Mouse (Mus musculus) hindbrain, embryonic 10.5 days (tissue): ENCODE measurements around the gene Cyth4. TPM values are rescaled to one million over a fixed set of nuclear protein-coding genes. Genes with fewer than 3 reads are reported as not detected.

Source experiments
- DNase-seq: peaks from one replicate; pipeline ENCODE4 v3.0.0-alpha.2; 2017; ENCODE audit warnings: low spot score
- H3K27ac ChIP-seq: fragments of 300-500 bp; sonication (generic); 2 replicates; pipeline ENCODE4 v1.5.1; 2016; ENCODE audit warnings: mild to moderate bottlenecking, moderate library complexity
- H3K27me3 ChIP-seq: fragments of 300-500 bp; sonication (generic); 2 replicates; pipeline ENCODE4 v1.6.1; 2016; ENCODE audit warnings: mild to moderate bottlenecking; ENCODE audit not compliant: poor library complexity, insufficient read depth, severe bottlenecking
- H3K36me3 ChIP-seq: fragments of 300-500 bp; sonication (generic); 2 replicates; pipeline ENCODE4 v1.6.1; 2016; ENCODE audit warnings: mild to moderate bottlenecking, moderate library complexity
- H3K4me1 ChIP-seq: fragments of 300-500 bp; sonication (generic); replicated peaks from 2 replicates; pipeline ENCODE4 v1.6.1; 2016; ENCODE audit warnings: mild to moderate bottlenecking
- H3K4me3 ChIP-seq: fragments of 300-500 bp; sonication (generic); 2 replicates; pipeline ENCODE4 v1.5.1; 2016; ENCODE audit warnings: mild to moderate bottlenecking, moderate library complexity
- H3K9me3 ChIP-seq: fragments of 300-500 bp; sonication (generic); 2 replicates; pipeline ENCODE4 v1.6.1; 2016; ENCODE audit warnings: mild to moderate bottlenecking, moderate library complexity
- WGBS: fragments of 180-500 bp; shearing (Covaris S2); methylation state at CpG from one replicate; pipeline ENCODE4 v1.1.7; 2016; 5-methylcytosine and 5-hydroxymethylcytosine counted together
- polyA plus RNA-seq: library from polyadenylated mRNA; unstranded; fragments of >200 nt; fragmentation: Nextera tagmentation; extraction: Ambion mirVana; gene quantifications from 2 replicates; pipeline ENCODE4 v1.2.1, GENCODE M21; 2016

Cyth4 gene
- polyA plus RNA-seq, 1 experiment from 2014 or later = 8.1 TPM

DNA sequence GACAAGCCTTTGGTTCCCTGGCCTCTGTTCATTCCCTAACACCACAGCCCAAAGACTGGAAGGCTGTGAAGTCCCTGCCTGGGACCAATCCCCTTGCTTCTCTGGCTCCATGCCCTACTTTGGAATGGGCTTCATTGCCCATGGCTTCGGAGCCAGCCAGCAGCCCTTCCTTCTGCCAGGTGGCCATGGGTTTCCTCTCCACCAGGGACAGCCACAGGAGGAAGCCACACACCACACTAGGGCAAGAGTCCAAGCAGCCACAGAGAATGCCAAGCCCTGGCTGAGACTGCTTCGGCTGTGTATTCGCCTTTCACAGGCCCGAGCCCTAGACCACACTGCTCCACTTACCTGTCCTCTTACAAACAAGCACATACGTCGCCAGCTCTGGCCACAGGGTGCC is 9.2 kb downstream of the Cyth4 start:
- no peak for DNase-seq
- Histone ChIP-seq H3K4me1 (peaks cover 17% of the 10 kb centered on the region), H3K27me3 (no peaks in the 10 kb centered on the region; the same call in 1 of the 2 replicates), H3K4me3 (no peak overlapping the region), H3K27ac (no peak overlapping the region), H3K36me3 (no peaks in the 10 kb centered on the region), H3K9me3 (no peaks in the 10 kb centered on the region)
- WGBS = 88% methylated on average over 6 of the region's 6 CpGs

- Histone ChIP-seq H3K9me3 (no peaks in the 10 kb centered on the region), H3K4me3 (no peak overlapping the region), H3K4me1 (peaks cover 24% of the 10 kb centered on the region), H3K36me3 (no peaks in the 10 kb centered on the region), H3K27me3 (no peaks in the 10 kb centered on the region; the same call in 1 of the 2 replicates), H3K27ac (no peak overlapping the region)
- WGBS = 77% methylated on average over 4 of the region's 4 CpGs
- DNase-seq = no peak
Measured at GRCm38 (mm10) chr15:78607463-78607862, 10.6 kb downstream of the Cyth4 start.

DNA sequence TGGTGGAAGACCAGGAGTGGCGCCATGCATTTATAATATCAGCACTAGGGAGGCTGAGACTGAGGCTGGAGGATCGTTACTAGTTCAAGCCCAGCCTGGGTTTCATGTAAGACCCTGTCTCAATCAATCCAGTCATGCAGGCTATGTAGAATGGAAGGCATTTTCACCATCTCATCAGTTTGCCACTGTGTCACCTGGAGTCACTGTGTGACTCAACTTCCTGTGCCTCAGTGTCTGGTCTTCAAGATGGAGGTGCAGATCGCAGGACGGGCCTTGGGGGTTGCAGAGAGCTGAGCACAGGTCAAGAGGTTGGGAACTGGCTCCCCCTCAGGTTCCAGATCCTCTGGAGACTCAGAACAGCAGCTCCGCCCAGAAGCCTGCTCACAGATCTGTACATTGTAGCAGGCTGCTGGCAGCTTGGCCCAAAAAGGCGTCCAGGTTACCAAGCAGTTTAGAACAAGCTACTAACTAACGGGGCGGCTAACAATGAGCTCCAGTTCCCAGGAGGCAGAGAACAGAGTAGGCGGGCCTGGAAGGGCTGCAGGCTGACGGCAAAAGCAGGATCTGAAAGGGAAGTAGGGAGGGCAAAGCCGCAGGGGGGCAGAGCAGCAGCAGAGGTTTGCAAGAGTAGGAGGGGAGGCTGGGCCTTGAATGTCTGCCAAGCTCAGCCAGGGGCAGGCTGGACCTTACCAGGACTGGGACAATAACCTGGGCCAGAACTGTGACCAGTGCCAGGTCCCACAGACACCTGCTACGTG is 14.0 kb downstream of the Cyth4 start:
- Histone ChIP-seq H3K9me3 (no peaks in the 10 kb centered on the region), H3K4me1 (peaks cover 21% of the 10 kb centered on the region), H3K27ac (peak overlapping the region; percentile 66), H3K4me3 (no peak overlapping the region), H3K27me3 (no peaks in the 10 kb centered on the region; the same call in 1 of the 2 replicates), H3K36me3 (no peaks in the 10 kb centered on the region)
- WGBS = 33% methylated on average over 12 of the region's 12 CpGs
- DNase-seq = no peak

GRCm38 (mm10) chr15:78614536-78614935 is 17.7 kb downstream of the Cyth4 start:
- Histone ChIP-seq H3K9me3 (no peaks in the 10 kb centered on the region), H3K27ac (no peak overlapping the region), H3K36me3 (no peaks in the 10 kb centered on the region), H3K27me3 (no peaks in the 10 kb centered on the region), H3K4me1 (peaks cover 21% of the 10 kb centered on the region), H3K4me3 (no peak overlapping the region)
- 92% methylated on average over 7 of the region's 7 CpGs for WGBS
- DNase-seq = no peak

- H3K4me3 ChIP-seq = no peak overlapping the region
- H3K9me3 ChIP-seq = no peaks in the 10 kb centered on the region
- WGBS = 79% methylated on average over 2 of the region's 2 CpGs
- H3K36me3 ChIP-seq = no peaks in the 10 kb centered on the region
- H3K4me1 ChIP-seq = peaks cover 8% of the 10 kb centered on the region
- H3K27me3 ChIP-seq = peaks cover 10% of the 10 kb centered on the region
- no peak overlapping the region for H3K27ac ChIP-seq
- no peak for DNase-seq
Measured at GRCm38 (mm10) chr15:78616973-78617372, 20.1 kb downstream of the Cyth4 start.

GRCm38 (mm10) chr15:78623426-78623825 is 26.6 kb downstream of the Cyth4 start:
- H3K27me3 ChIP-seq = peaks cover 19% of the 10 kb centered on the region
- H3K4me3 ChIP-seq = no peak overlapping the region
- H3K27ac ChIP-seq = no peak overlapping the region
- WGBS = 10% methylated on average over 5 of the region's 5 CpGs
- DNase-seq = peak; percentile 78
- peaks cover 9% of the 10 kb centered on the region; the same call in 1 of the 2 replicates for H3K4me1 ChIP-seq
- no peaks in the 10 kb centered on the region for H3K9me3 ChIP-seq
- H3K36me3 ChIP-seq = no peaks in the 10 kb centered on the region

GRCm38 (mm10) chr15:78624431-78624950 is 27.6 kb downstream of the Cyth4 start:
- Histone ChIP-seq H3K27ac (peak overlapping the region; percentile 59; the same call in 1 of the 2 replicates), H3K4me1 (peaks cover 15% of the 10 kb centered on the region; the same call in 1 of the 2 replicates), H3K36me3 (no peaks in the 10 kb centered on the region), H3K4me3 (no peak overlapping the region), H3K9me3 (no peaks in the 10 kb centered on the region), H3K27me3 (peaks cover 19% of the 10 kb centered on the region)
- no peak for DNase-seq
- 62% methylated on average over 13 of the region's 13 CpGs for WGBS

GRCm38 (mm10) chr15:78624961-78625360 is 28.1 kb downstream of the Cyth4 start:
- no peak overlapping the region for H3K4me3 ChIP-seq
- H3K9me3 ChIP-seq = no peaks in the 10 kb centered on the region
- H3K4me1 ChIP-seq = peaks cover 15% of the 10 kb centered on the region; the same call in 1 of the 2 replicates
- peaks cover 19% of the 10 kb centered on the region for H3K27me3 ChIP-seq
- DNase-seq = no peak
- 83% methylated on average over 3 of the region's 3 CpGs for WGBS
- no peaks in the 10 kb centered on the region for H3K36me3 ChIP-seq
- H3K27ac ChIP-seq = peak overlapping the region; percentile 53; the same call in 1 of the 2 replicates

GRCm38 (mm10) chr15:78626285-78626684 is 29.4 kb downstream of the Cyth4 start:
- no peak for DNase-seq
- 0 out of 2 replicates have a peak overlapping the region, but pooled peaks have one; percentile 19 for H3K27ac ChIP-seq
- H3K4me1 ChIP-seq = peaks cover 19% of the 10 kb centered on the region
- peaks cover 10% of the 10 kb centered on the region for H3K27me3 ChIP-seq
- no peak overlapping the region for H3K4me3 ChIP-seq
- H3K36me3 ChIP-seq = no peaks in the 10 kb centered on the region
- no peaks in the 10 kb centered on the region for H3K9me3 ChIP-seq
- 88% methylated on average over 13 of the region's 13 CpGs for WGBS

DNA sequence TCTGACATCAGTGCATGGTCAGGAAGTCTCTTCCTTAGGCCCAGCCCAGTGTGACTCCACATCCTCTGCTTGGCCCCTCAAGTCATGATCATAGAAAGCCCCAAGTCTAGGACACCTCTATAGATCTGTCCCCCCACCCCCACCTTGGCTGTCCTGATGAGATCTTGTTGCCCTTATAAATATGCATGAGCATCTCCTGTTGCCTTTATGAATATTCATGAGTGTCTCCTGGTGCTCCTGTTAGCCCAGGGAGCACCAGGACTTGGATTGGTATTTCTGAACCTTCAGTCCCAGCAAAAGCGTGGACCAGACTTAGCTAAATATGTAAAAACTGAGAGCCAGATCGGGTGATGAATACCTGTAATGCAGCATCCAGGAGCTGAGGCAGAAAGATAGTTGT is 35.5 kb downstream of the Cyth4 start:
- no peaks in the 10 kb centered on the region for H3K36me3 ChIP-seq
- peaks cover 74% of the 10 kb centered on the region for H3K4me1 ChIP-seq
- no peak overlapping the region for H3K4me3 ChIP-seq
- H3K27me3 ChIP-seq = no peaks in the 10 kb centered on the region; the same call in 1 of the 2 replicates
- peak overlapping the region; percentile 85 for H3K27ac ChIP-seq
- 59% methylated on average over 2 of the region's 2 CpGs for WGBS
- DNase-seq = no peak
- H3K9me3 ChIP-seq = no peaks in the 10 kb centered on the region

DNA sequence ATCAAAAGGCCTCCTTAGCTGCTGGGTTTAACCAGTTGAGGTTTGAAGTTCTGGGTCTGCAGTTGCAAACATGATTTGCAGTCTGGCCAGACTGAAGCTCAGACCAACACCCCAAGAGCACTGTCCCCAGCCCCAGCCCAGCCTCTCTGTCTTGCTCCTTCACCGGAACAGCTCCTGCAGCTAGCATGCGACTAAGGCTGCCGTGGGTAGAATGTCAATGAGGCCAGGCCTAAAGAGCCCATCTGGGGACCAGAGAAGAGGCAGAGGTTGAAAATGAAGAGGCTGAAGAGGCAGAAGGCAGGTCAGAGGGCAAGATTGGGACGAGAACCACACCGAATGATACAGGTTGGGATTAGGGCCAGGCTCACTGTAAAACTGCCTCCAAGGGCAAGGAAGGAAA is 36.6 kb downstream of the Cyth4 start:
- Histone ChIP-seq H3K36me3 (no peaks in the 10 kb centered on the region), H3K9me3 (no peaks in the 10 kb centered on the region), H3K4me3 (no peak overlapping the region; the same call in 1 of the 2 replicates), H3K4me1 (peaks cover 83% of the 10 kb centered on the region), H3K27me3 (peaks cover 8% of the 10 kb centered on the region; the same call in 1 of the 2 replicates), H3K27ac (peak overlapping the region; percentile 85)
- 37% methylated on average over 5 of the region's 5 CpGs for WGBS
- DNase-seq = peak; percentile 52

GRCm38 (mm10) chr15:78634095-78634737 is 37.4 kb downstream of the Cyth4 start:
- Histone ChIP-seq H3K4me3 (no peak overlapping the region), H3K9me3 (no peaks in the 10 kb centered on the region), H3K4me1 (peaks cover 84% of the 10 kb centered on the region), H3K36me3 (no peaks in the 10 kb centered on the region), H3K27ac (peak overlapping the region; percentile 85), H3K27me3 (peaks cover 11% of the 10 kb centered on the region; the same call in 1 of the 2 replicates)
- WGBS = 34% methylated on average over 10 of the region's 10 CpGs
- peak; percentile 76 for DNase-seq

- Histone ChIP-seq H3K27me3 (peaks cover 15% of the 10 kb centered on the region), H3K36me3 (no peaks in the 10 kb centered on the region), H3K27ac (peak overlapping the region; percentile 85), H3K4me3 (no peak overlapping the region), H3K4me1 (peaks cover 87% of the 10 kb centered on the region), H3K9me3 (no peaks in the 10 kb centered on the region)
- no peak for DNase-seq
- 48% methylated on average over 7 of the region's 7 CpGs for WGBS
Measured at GRCm38 (mm10) chr15:78635231-78635630, 38.4 kb downstream of the Cyth4 start.
